Mouse (Mus musculus) Patski (cell line): Measurements from ENCODE around the gene Lamp5. TPM values are rescaled to one million over a fixed set of nuclear protein-coding genes. Genes with fewer than 3 reads are reported as not detected.

Experiments
- ATAC-seq: fragments of 100-300 bp; one replicate; pipeline ENCODE4 v1.8.0; 2021
- CTCF ChIA-PET: fragments of 350-600 bp; sonication (Branson Sonifier 250); formaldehyde crosslinking; loops from one replicate; lab custom pipeline; 2022; ENCODE audit warnings: inconsistent platforms; lab: Charles Lee
- POLR2A ChIA-PET: fragments of 350-600 bp; sonication (Branson Sonifier 250); formaldehyde crosslinking; loops from one replicate; lab custom pipeline; 2022; ENCODE audit warnings: antibody characterized with exemption, inconsistent platforms; lab: Charles Lee
- DNase-seq: peaks from one replicate; pipeline ENCODE4 v3.0.0-alpha.2; 2011; ENCODE audit warnings: low read depth, low spot score
- H3K27me3 ChIP-seq: fragments of 371-371 bp; one replicate; pipeline ENCODE4 v1.5.1; 2021
- CTCF ChIP-seq: fragments of 100-300 bp; IDR thresholded peaks from one replicate; pipeline ENCODE4 v1.5.1; 2021
- in situ Hi-C: fragments of 300-500 bp; cut with MboI; formaldehyde crosslinking; loops from 3 replicates; pipeline ENCODE4 v1.11.1; 2018; ENCODE audit warnings: low pct_unique_long_range_greater_than_20kb, mixed read lengths
- polyA plus RNA-seq: library from polyadenylated mRNA; unstranded; gene quantifications from one replicate; pipeline ENCODE4 v1.2.3, GENCODE M21; 2021

Gene Lamp5
- not detected for polyA plus RNA-seq

GRCm38 (mm10) chr2:136051688-136052289 lies at the start of gene Lamp5:
Gene Lamp5 (plus strand): TSS chr2:136052239.
- ChIA-PET POLR2A (interaction anchor here (0.6 kb wide), 1 partner anchor 72 kb away, joined by 3 read pairs; no protein-coding TSS in a partner anchor), CTCF (no interaction called here)
- in situ Hi-C loops: no loop called here
- ATAC-seq: no peak
- DNase-seq: no peak
- peaks cover 33% of the 10 kb centered on the region for H3K27me3 ChIP-seq
- TF ChIP-seq CTCF: no peak

- in situ Hi-C loops: loop anchor here (10.0 kb wide), 1 partner anchor 131 kb away; no protein-coding TSS in a partner anchor
- ATAC-seq (no peak), DNase-seq (no peak)
- ChIA-PET POLR2A (no interaction called here), CTCF (no interaction called here)
- no peak for TF ChIP-seq CTCF
- H3K27me3 ChIP-seq: no peaks in the 10 kb centered on the region
Measured at GRCm38 (mm10) chr2:136003836-136004235, 48.2 kb upstream of the Lamp5 start.

- no peak for TF ChIP-seq CTCF
- in situ Hi-C loops: loop anchor here (10.0 kb wide), 1 partner anchor 129 kb away; no protein-coding TSS in a partner anchor
- ChIA-PET POLR2A (no interaction called here), CTCF (interaction anchor here (1.4 kb wide), 1 partner anchor 10 kb away, joined by 4 read pairs; no protein-coding TSS in a partner anchor)
- DNase-seq (no peak), ATAC-seq (no peak)
- H3K27me3 ChIP-seq: no peaks in the 10 kb centered on the region
Measured at GRCm38 (mm10) chr2:136006280-136006679, 45.8 kb upstream of the Lamp5 start.

- no peak for TF ChIP-seq CTCF
- in situ Hi-C loops: no loop called here
- DNase-seq (no peak), ATAC-seq (no peak)
- ChIA-PET POLR2A (no interaction called here), CTCF (interaction anchor here (1.5 kb wide), 1 partner anchor 19 kb away, joined by 4 read pairs; no protein-coding TSS in a partner anchor)
- H3K27me3 ChIP-seq: no peaks in the 10 kb centered on the region
Measured at GRCm38 (mm10) chr2:136012759-136013158, 39.3 kb upstream of the Lamp5 start.

GRCm38 (mm10) chr2:136048464-136048863 lies 3.6 kb upstream of the Lamp5 start:
- DNase-seq (no peak), ATAC-seq (no peak)
- ChIA-PET POLR2A (no interaction called here), CTCF (no interaction called here)
- peaks cover 23% of the 10 kb centered on the region for H3K27me3 ChIP-seq
- no peak for TF ChIP-seq CTCF
- in situ Hi-C loops: no loop called here

GRCm38 (mm10) chr2:136050793-136051615 lies 1.0 kb upstream of the Lamp5 start:
- TF ChIP-seq CTCF: no peak
- no peak for ATAC-seq

GRCm38 (mm10) chr2:136057861-136058331 lies 5.9 kb downstream of the Lamp5 start:
- POLR2A ChIA-PET: no interaction called here
- in situ Hi-C loops: no loop called here
- DNase-seq (no peak), ATAC-seq (no peak)
- CTCF ChIA-PET: interaction anchor here (0.8 kb wide), 1 partner anchor 19 kb away, joined by 3 read pairs; no protein-coding TSS in a partner anchor
- peaks cover 82% of the 10 kb centered on the region for H3K27me3 ChIP-seq
- no peak for TF ChIP-seq CTCF

More at GRCm38 (mm10) chr2:136050793-136051615, 1.0 kb upstream of the Lamp5 start:
- ChIA-PET CTCF (no interaction called here), POLR2A (no interaction called here)
- no peak for DNase-seq
- in situ Hi-C loops: no loop called here
- H3K27me3 ChIP-seq: peaks cover 28% of the 10 kb centered on the region

GRCm38 (mm10) chr2:136058398-136058797 lies 6.4 kb downstream of the Lamp5 start:
- ChIA-PET POLR2A (no interaction called here), CTCF (interaction anchor here (0.8 kb wide), 1 partner anchor 19 kb away, joined by 3 read pairs; no protein-coding TSS in a partner anchor)
- no peak for DNase-seq
- no peak for TF ChIP-seq CTCF
- ATAC-seq: no peak
- peaks cover 78% of the 10 kb centered on the region for H3K27me3 ChIP-seq
- in situ Hi-C loops: no loop called here

- ChIA-PET CTCF (no interaction called here), POLR2A (no interaction called here)
- ATAC-seq: no peak
- no peak for DNase-seq
- peaks cover 76% of the 10 kb centered on the region for H3K27me3 ChIP-seq
- in situ Hi-C loops: no loop called here
- TF ChIP-seq CTCF: no peak
Measured at GRCm38 (mm10) chr2:136059029-136059669, 7.1 kb downstream of the Lamp5 start.

GRCm38 (mm10) chr2:136064356-136064755 lies 12.3 kb downstream of the Lamp5 start:
- peaks cover 52% of the 10 kb centered on the region for H3K27me3 ChIP-seq
- ChIA-PET POLR2A (no interaction called here), CTCF (no interaction called here)
- TF ChIP-seq CTCF: no peak
- ATAC-seq: no peak
- no peak for DNase-seq
- in situ Hi-C loops: no loop called here
